Mouse (Mus musculus): Measurements from ENCODE around the gene Olfr992.
"Not testable (repeated sequence)": the region's sequence is repeated elsewhere in the genome, so short reads cannot be mapped to it uniquely, and the experiment has no call there.

The Olfr992 gene

GRCm38 (mm10) chr2:85409369-85409768, at the start of gene Olfr992:
Olfr992 (minus strand) TSS chr2:85409469.
- DNase-seq (ENCODE audit: low spot score in 2 of 2), result no peak

GRCm38 (mm10) chr2:85443539-85443938, 34.3 kb upstream of the Olfr992 start, which contains the start of gene Olfr995:
Olfr995 (minus strand) TSS chr2:85443639.
- no peak for DNase-seq (ENCODE audit: low spot score in 2 of 2)

GRCm38 (mm10) chr2:85442546-85442945, 33.3 kb upstream of the Olfr992 start:
- DNase-seq (ENCODE audit: low spot score in 2 of 2), result no peak

GRCm38 (mm10) chr2:85436351-85436750, 27.1 kb upstream of the Olfr992 start, which contains the start of gene Olfr994:
Olfr994 (minus strand) TSS chr2:85436451.
- no peak for DNase-seq (ENCODE audit: low spot score in 2 of 2)

- no peak for DNase-seq (ENCODE audit: low spot score in 2 of 2)
Measured at GRCm38 (mm10) chr2:85425893-85426292, 16.6 kb upstream of the Olfr992 start.

- DNase-seq (ENCODE audit: low spot score in 2 of 2), result no peak
Measured at GRCm38 (mm10) chr2:85414777-85415176, 5.5 kb upstream of the Olfr992 start, which contains the start of gene Olfr993. Olfr993 (minus strand) TSS chr2:85414877.

GRCm38 (mm10) chr2:85363127-85363526, 46.1 kb downstream of the Olfr992 start, which contains the start of gene Olfr988:
Olfr988 (minus strand) TSS chr2:85363227.
- DNase-seq (ENCODE audit: low spot score in 2 of 2), result not testable (repeated sequence)
